Mouse (Mus musculus) frontal cortex, adult 2 months (tissue): ENCODE measurements around the gene Gm21972. TPM values are rescaled to one million over a fixed set of nuclear protein-coding genes. Genes with fewer than 3 reads are reported as not detected.

Source experiments
- DNase-seq, 2 experiments: peaks; one replicate each; pipeline ENCODE4 v3.0.0; 2022; ENCODE audit warnings: low spot score in 1 of 2; ENCODE audit errors: extremely low spot score in 1 of 2
- polyA plus RNA-seq: library from polyadenylated mRNA; depleted of rRNA; stranded (reverse); fragments of >200 nt; gene quantifications from 2 replicates; pipeline ENCODE4 v1.2.3, GENCODE M21; 2012; rRNA removed

Gene Gm21972
- polyA plus RNA-seq: 1.3 and 1.7 TPM in 2 replicates

- no peak for DNase-seq
Observed at GRCm38 (mm10) chr1:86133337-86133736, at the start of gene Gm21972. Gm21972 (plus strand) TSS chr1:86133637.

GRCm38 (mm10) chr1:86094413-86094812, 39.0 kb upstream of the Gm21972 start:
- no peak for DNase-seq

DNA sequence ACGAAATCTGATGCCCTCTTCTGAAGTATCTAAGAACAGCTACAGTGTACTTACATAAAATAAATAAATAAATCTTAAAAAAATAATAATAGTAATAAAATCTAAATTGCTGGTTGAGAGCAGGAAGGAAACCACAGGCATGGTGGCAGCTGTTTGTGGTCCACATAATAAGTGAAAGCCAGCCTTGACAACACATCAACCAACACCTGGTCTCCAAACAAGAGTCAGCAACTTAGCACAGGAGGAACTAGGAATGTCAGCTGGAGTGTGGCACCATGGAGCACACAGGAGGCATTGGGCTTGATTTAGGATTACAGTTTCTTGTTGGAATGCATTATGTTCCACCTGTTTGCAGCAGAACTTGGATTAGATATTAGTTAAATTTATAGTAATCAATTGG, 28.4 kb upstream of the Gm21972 start:
- no peak for DNase-seq

DNA sequence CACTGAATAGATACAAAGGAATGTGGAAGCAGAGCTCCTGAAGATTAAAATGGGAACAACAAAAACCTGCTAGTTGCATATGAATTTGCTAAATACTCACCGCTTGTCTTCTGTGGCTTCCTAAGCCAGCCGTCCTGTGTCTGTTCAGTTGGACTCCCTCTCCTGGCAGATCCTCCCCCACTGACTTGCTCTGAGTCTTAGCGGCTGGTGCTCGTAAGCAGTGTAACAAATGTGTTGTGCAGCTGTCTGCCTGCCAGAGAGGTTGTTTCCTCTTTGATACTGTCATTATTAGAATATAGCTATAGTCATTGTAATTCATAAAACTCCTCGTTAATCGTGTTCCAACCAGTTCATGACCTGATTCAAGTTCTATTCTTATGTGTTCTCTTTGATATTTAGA, 21.7 kb upstream of the Gm21972 start, which contains the start of gene Htr2b:
Htr2b (minus strand) TSS at position 192 of the 400 bp plus-strand sequence.
- peak in 1 of 2 experiments; percentile 56 for DNase-seq

DNA sequence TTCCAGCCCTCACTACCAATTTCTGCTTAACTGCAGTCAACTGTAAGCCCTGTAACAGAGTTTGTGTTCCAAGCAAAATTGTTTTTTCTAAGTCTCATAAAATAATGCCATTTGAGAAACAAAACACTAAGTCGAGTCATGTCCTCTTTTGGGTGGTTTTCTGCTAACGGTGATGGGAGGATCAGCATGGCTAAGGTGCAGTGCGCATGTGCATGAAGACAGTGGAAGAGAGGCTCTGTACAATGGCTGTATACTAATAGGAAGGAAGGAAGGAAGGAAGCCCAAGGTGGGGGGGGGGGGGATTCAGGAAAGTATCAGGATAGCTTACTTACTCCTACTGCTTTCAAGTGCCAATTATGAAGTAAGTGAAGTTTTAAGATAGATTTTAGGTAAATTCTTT, 19.3 kb upstream of the Gm21972 start:
- no peak for DNase-seq

GRCm38 (mm10) chr1:86119549-86119948, 13.9 kb upstream of the Gm21972 start:
- DNase-seq: no peak

DNA sequence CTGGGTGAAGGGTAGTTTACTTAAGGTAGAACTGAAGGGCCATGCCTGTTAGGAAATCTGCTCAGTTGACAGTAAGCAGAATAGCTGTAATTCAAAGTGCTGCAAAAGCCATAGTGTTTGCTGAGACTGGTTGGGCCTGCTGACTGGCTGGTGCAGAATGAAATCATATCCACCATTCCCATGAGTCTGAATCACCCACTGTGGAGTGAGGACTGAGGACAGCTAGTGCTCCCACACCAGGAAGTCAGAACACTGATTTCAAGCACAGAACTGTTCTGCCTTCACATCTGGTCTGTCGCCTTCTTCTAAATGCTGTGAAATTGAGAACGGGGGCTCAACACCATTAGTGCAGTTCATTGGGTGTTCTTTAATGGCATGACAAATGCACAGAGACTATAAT, 7.4 kb upstream of the Gm21972 start:
- DNase-seq: no peak

DNA sequence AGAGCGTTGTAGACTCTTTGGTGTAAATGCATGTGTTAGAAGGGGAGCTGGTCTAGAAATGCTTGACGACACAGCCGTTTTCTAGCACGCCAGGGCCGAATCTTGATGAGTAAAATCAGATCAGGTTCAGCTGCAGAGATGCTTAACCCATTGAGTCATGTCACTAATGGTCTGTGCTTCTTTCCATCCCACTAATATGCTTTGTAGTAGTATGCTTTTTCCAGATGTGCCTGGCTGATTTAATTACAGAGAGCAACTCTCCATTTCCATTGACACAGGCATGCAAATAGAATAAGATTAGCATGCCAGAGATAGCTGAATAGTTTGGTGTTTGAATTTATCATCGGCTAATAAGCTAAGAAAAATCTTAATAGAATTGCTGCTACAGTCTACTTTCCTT, 1.9 kb downstream of the Gm21972 start:
- no peak for DNase-seq

GRCm38 (mm10) chr1:86141081-86141480, 7.6 kb downstream of the Gm21972 start:
- DNase-seq: no peak

DNA sequence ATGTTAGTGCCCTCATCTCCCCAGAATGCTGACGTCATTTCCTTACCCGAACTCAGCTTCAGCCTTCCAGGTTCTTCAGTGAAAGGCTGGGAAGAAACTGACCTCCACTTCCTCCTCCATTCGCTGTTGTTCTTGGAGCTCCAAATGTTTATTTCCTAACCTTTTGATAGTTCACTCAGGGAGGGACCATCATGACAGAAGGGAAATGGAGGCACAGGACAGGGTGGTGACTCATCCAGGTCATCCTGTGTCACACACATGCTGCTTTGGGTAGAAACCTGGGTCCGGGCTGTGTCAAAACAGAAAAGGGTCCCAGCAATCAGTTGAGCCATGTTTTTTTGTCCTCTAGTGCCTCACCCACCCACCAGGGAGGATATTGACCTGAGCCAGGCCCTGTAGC, 9.7 kb downstream of the Gm21972 start:
- no peak for DNase-seq

- no peak for DNase-seq
Observed at GRCm38 (mm10) chr1:86144001-86144944, 10.8 kb downstream of the Gm21972 start.

DNA sequence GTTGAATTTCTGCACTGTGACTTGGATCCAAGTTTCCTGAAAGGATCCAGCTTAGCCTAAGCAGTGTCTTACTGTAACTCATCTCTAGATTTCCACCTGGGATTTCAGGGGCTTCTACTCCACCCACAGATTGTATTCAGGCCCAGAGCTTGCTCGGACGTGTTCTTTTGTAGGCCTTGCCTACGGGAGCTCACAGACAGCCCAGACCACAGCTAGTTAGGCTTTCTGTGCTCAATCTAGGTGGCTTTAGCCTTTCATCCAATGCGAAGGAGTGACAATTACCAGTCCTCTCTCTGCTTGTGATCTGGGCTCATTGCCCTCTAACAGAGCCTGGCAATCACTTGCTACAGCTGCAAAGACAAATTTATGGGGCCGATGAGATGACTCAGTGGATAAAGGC, 12.9 kb downstream of the Gm21972 start:
- DNase-seq: no peak

DNA sequence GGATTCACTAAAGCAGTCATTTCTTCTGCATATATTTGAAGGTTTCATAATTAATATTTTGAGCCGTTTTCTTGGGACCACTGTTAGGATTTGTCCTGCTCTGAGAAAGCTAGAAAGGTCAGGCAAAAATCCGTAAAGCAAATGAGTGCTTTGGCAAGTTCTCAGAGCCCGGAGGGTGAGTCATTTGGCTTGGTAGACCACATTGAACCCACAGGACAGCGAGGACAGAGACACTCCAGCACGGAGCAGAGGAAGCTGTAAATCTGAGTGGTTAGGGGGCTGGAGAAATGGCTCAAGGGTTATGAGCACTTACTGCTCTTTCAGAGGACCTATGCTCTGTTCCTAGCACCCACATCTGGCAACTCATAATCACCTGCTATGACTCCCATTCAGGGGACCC, 14.1 kb downstream of the Gm21972 start:
- no peak for DNase-seq

DNA sequence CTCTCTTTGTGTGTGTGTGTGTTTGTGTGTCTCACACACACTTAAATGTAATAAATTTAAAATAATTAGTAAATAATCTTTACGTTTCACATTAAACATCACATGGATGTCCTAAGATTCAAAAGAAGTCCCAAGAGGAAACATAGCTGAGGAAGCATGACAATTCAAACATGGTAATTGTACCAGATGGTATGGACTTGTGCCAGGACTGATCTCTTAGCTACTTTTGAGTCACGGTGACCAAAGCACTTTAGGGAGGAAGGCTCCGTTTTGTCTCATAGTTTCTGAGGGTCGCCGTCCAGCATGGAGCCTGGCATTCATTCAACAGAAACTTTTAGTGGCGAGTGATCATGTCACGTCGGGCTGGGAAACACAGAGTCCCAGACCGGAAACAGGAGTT, 14.7 kb downstream of the Gm21972 start:
- peak in 1 of 2 experiments; percentile 34 for DNase-seq

DNA sequence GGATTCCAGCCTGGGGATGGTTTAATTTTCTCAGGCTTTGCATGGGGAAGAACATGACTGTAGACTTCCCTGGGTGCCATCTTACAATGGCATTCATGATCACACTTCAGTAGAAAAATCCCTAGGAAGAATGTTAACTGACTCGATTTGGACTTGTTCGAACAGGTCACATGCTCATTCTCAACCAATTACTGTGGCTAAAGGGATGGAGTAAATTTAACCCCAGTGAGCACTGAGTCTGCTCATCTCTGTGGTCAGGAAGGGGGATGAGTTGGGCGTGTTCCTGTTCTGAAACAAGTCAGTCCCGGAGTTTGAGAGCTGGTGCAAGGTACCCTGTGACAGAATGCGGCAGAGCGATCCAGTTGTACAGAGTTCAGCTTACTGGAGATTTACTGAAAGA, 17.5 kb downstream of the Gm21972 start:
- DNase-seq: no peak

GRCm38 (mm10) chr1:86151376-86151775, 17.9 kb downstream of the Gm21972 start:
- DNase-seq: no peak

- DNase-seq: no peak
Observed at GRCm38 (mm10) chr1:86152618-86153017, 19.2 kb downstream of the Gm21972 start.

- peak; percentile 95 to 97 for DNase-seq
Observed at GRCm38 (mm10) chr1:86154133-86154823, 20.8 kb downstream of the Gm21972 start, which contains the start of gene Armc9. Armc9 (plus strand) TSS chr1:86154780.

DNA sequence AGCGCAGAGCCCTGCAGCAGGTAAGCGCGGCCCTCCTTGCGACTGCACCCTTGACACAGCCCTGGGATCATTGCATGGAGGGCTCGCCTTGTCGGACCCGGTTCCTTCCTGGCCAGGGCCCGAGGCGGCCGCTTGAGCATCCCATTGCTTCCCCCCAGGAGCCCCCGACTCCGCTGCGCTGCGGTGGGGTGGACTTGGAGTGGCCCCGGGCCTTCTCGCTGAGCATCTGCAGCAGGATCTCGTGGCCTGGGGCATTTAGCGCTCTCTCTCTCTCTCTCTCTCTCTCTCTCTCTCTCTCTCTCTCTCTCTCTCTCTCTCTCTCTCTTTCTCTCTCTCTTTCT, 21.4 kb downstream of the Gm21972 start:
- no peak for DNase-seq

GRCm38 (mm10) chr1:86156075-86156474, 22.6 kb downstream of the Gm21972 start:
- no peak for DNase-seq

DNA sequence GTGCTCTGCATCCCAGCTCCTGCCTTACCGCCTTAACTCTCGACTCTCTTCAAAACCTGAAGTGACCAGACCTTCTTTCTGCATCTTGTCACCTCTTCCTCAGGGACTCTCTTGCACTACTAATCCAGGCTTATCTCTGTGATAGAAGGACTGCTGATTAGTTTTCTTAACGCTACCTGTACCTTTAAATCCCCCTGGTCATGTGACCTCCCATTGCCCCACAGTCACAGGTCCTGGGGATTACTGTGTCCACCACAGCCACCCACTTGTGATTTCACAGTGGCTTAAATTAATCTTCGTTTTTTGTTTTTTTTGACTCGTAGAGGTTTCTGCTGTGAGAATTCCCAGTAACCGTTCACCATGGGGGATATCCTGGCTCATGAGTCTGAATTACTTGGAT, 23.2 kb downstream of the Gm21972 start:
- DNase-seq: no peak

DNA sequence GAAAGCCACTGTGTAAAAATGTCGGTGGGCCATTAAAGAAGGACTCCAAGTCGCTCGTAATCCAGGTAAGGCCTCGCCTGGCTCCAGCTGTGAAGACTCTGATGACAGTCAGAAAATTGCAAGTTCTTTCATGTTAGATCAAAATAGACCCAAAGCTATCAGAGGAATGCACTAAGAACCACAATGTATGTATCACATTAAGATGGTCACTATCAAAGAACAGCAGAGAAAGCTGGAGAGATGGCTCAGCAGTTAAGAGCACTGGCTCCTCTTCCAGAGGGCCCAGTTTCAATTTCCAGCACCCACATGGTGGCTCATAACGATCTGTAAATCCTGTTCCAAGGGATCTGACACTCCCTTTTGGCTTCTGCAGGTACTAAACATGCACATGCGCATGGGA, 26.6 kb downstream of the Gm21972 start:
- DNase-seq: no peak
